Mouse (Mus musculus) lung, embryonic 15.5 days (tissue): ENCODE measurements around the gene Dock1. TPM values are rescaled to one million over a fixed set of nuclear protein-coding genes. Genes with fewer than 3 reads are reported as not detected.
A peak's percentile ranks its signal among the peaks of the same experiment; 100 is the strongest.

Experiments used
- ATAC-seq: fragments of 200-750 bp; cut with Nextera tagmentation; 2 replicates; pipeline ENCODE4 v1.8.0; 2017; ENCODE audit warnings: moderate number of reproducible peaks, borderline replicate concordance; ENCODE audit not compliant: low FRiP score, low TSS enrichment; ENCODE audit errors: extremely low read depth
- H3K27ac ChIP-seq: fragments of 300-500 bp; sonication (generic); 2 replicates; pipeline ENCODE4 v1.5.1; 2015; ENCODE audit warnings: moderate library complexity, mild to moderate bottlenecking, inconsistent platforms
- H3K27me3 ChIP-seq: fragments of 300-500 bp; sonication (generic); 2 replicates; pipeline ENCODE4 v1.6.1; 2015; ENCODE audit warnings: inconsistent platforms
- H3K36me3 ChIP-seq: fragments of 300-500 bp; sonication (generic); 2 replicates; pipeline ENCODE4 v1.6.1; 2015; ENCODE audit warnings: inconsistent platforms
- H3K4me1 ChIP-seq: fragments of 300-500 bp; sonication (generic); 2 replicates; pipeline ENCODE4 v1.6.1; 2015; ENCODE audit warnings: inconsistent platforms
- H3K4me2 ChIP-seq: fragments of 300-500 bp; sonication (generic); 2 replicates; pipeline ENCODE4 v1.6.1; 2015; ENCODE audit warnings: inconsistent platforms, mild to moderate bottlenecking, moderate library complexity
- H3K4me3 ChIP-seq: fragments of 300-500 bp; sonication (generic); 2 replicates; pipeline ENCODE4 v1.5.1; 2015; ENCODE audit warnings: mild to moderate bottlenecking, inconsistent platforms
- H3K9ac ChIP-seq: fragments of 300-500 bp; sonication (generic); 2 replicates; pipeline ENCODE4 v1.6.1; 2015; ENCODE audit warnings: inconsistent platforms
- H3K9me3 ChIP-seq: fragments of 300-500 bp; sonication (generic); 2 replicates; pipeline ENCODE4 v1.6.1; 2016; ENCODE audit warnings: inconsistent platforms
- WGBS: fragments of 180-500 bp; shearing (Covaris S2); methylation state at CpG from one replicate; pipeline ENCODE4 v1.1.7; 2015; 5-methylcytosine and 5-hydroxymethylcytosine counted together
- polyA plus RNA-seq: library from polyadenylated mRNA; unstranded; fragments of >200 nt; fragmentation: Nextera tagmentation; extraction: Ambion mirVana; gene quantifications from 2 replicates; pipeline ENCODE4 v1.2.1, GENCODE M21; 2015

The Dock1 gene
- polyA plus RNA-seq, 1 experiment from 2014 or later: 43.7 TPM

- Histone ChIP-seq H3K9ac (no peak overlapping the region), H3K9me3 (no peaks in the 10 kb centered on the region), H3K36me3 (no peaks in the 10 kb centered on the region), H3K4me3 (no peak overlapping the region), H3K4me2 (peak overlapping the region; percentile 79), H3K4me1 (peaks cover 54% of the 10 kb centered on the region), H3K27me3 (no peaks in the 10 kb centered on the region), H3K27ac (0 out of 2 replicates have a peak overlapping the region, but pooled peaks have one; percentile 17)
- WGBS: 42% methylated on average over 9 of the region's 9 CpGs
- no peak for ATAC-seq
Measured at GRCm38 (mm10) chr7:134673952-134674351, 3.5 kb downstream of the Dock1 start.

DNA sequence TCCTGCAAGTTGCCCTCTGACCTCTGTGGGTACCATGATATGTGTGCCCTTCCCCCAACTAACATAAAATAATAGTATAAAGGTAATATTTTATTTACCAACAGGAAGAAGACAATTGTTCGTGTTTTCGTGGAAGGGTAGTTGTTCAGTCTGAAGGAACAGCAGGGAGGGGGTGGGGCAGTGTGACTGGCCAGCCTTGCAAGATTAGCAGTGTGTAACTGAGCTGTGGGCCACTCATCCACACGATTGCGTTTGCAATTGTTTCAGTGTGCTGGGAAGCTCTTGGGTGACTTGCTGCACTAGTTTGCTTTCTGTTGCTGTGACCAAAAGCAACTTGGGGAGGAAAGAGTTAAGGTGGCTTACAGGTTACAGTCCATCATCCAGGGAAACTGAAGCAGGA is 7.4 kb downstream of the Dock1 start:
- ATAC-seq: no peak
- 42% methylated on average over 4 of the region's 4 CpGs for WGBS
- peaks cover 48% of the 10 kb centered on the region for H3K4me1 ChIP-seq

DNA sequence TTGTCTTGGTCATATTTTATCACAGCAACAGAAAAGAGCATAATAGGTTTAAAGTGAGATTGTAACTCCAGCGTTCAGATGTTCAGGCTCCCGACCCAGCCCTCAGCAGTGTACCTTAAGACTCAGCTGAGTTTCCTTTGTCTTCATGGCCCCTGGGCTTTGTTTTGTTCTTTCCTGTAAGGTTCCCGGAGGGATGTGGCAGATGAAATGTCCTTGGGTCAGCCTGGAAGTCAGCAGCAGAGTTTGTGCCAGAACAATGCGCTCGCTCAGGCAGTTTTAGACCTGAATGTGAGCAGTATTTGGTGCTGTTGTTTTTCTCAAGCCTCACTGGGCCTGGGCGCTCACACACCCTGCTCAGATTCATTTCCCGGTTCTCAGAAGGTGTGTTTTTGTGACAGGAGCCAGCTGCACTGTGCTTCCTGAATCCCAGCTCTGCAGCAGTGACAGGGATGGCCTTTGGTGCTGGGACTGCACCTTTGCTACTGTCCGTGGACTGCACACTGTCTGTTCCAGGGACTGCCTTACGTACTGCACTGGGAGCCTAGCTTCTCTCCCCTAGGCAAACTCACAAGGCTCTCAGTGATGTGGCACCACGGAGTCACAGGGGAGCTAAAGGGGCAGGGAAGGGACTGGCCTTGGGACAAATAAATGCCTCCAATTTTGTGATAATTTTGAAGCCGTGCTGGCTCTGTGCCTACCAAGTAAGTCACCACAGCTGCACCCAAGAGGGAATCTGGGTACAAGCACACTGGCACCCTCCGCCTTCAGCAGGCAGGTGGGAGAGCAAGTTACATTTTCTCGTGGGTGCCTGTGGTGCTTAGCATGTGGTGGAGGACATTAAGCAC is 9.1 kb downstream of the Dock1 start:
- H3K4me1 ChIP-seq: peaks cover 33% of the 10 kb centered on the region
- H3K27me3 ChIP-seq: no peaks in the 10 kb centered on the region
- H3K4me2 ChIP-seq: no peak overlapping the region
- H3K9ac ChIP-seq: no peak overlapping the region
- no peak overlapping the region for H3K4me3 ChIP-seq
- 55% methylated on average over 13 of the region's 13 CpGs for WGBS
- peak overlapping the region; percentile 49 for H3K27ac ChIP-seq
- H3K9me3 ChIP-seq: no peaks in the 10 kb centered on the region
- ATAC-seq: no peak
- no peaks in the 10 kb centered on the region for H3K36me3 ChIP-seq

More for the DNA sequence above, 7.4 kb downstream of the Dock1 start:
- Histone ChIP-seq H3K27me3 (no peaks in the 10 kb centered on the region), H3K27ac (no peak overlapping the region), H3K9ac (no peak overlapping the region), H3K4me3 (no peak overlapping the region), H3K9me3 (no peaks in the 10 kb centered on the region), H3K36me3 (no peaks in the 10 kb centered on the region), H3K4me2 (no peak overlapping the region)

DNA sequence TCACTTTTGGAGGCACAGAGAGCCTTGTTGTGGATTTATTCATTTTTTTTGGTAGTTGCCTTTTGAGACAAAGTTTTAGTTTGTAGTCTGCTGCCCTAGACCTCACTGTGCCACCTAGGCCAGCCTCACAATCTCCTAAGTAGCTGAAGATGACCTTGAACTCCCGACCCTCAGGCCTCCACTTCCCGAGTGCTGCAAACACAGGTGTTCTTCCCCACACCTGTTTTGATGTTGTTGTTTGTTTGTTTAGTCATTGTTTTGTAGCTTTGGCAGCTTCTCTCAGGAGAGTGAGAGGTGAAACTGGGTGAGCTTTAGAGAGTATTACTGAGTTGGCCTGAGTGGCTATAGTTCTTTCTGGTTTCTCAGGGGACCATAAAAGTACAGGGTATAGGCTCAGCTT is 9.7 kb downstream of the Dock1 start:
- Histone ChIP-seq H3K36me3 (no peaks in the 10 kb centered on the region), H3K9ac (no peak overlapping the region), H3K27me3 (no peaks in the 10 kb centered on the region), H3K27ac (peak overlapping the region; percentile 49; the same call in 1 of the 2 replicates), H3K4me2 (no peak overlapping the region), H3K9me3 (no peaks in the 10 kb centered on the region), H3K4me3 (no peak overlapping the region), H3K4me1 (peaks cover 33% of the 10 kb centered on the region)
- 61% methylated on average over 2 of the region's 2 CpGs for WGBS
- no peak for ATAC-seq

GRCm38 (mm10) chr7:134681729-134682527 is 11.5 kb downstream of the Dock1 start:
- Histone ChIP-seq H3K4me3 (no peak overlapping the region), H3K27me3 (no peaks in the 10 kb centered on the region), H3K4me1 (peaks cover 33% of the 10 kb centered on the region), H3K36me3 (no peaks in the 10 kb centered on the region), H3K27ac (no peak overlapping the region), H3K4me2 (no peak overlapping the region), H3K9ac (no peak overlapping the region), H3K9me3 (no peaks in the 10 kb centered on the region)
- WGBS: 80% methylated on average over 12 of the region's 12 CpGs
- ATAC-seq: no peak

GRCm38 (mm10) chr7:134688332-134688731 is 17.9 kb downstream of the Dock1 start:
- WGBS: 85% methylated on average over 6 of the region's 6 CpGs
- ATAC-seq: no peak
- no peaks in the 10 kb centered on the region for H3K27me3 ChIP-seq
- H3K9ac ChIP-seq: no peak overlapping the region
- no peaks in the 10 kb centered on the region for H3K36me3 ChIP-seq
- H3K4me1 ChIP-seq: 0 out of 2 replicates have a peak, but pooled peaks cover 2% of the 10 kb centered on the region
- H3K9me3 ChIP-seq: no peaks in the 10 kb centered on the region
- no peak overlapping the region for H3K4me3 ChIP-seq
- H3K4me2 ChIP-seq: no peak overlapping the region
- H3K27ac ChIP-seq: no peak overlapping the region

DNA sequence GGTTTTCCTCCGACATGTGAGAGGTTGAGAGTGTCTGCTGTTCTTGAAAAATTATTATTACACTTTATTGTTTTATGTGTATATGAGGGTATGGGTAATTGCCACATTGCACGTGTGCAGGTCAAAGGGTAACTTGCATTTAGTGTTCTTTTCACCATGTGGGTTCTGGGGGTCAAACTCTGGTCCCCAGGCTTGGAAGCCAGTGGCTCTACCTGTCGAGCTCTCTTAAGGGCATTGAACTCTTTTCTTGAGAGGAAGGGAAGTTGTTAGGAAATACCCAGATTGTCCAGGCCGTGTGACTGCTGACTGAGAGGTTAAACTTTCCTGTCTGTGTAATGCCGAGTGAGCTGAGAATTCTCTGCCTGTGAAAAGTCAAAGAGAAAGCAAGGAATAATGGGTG is 19.7 kb downstream of the Dock1 start:
- ATAC-seq: no peak

DNA sequence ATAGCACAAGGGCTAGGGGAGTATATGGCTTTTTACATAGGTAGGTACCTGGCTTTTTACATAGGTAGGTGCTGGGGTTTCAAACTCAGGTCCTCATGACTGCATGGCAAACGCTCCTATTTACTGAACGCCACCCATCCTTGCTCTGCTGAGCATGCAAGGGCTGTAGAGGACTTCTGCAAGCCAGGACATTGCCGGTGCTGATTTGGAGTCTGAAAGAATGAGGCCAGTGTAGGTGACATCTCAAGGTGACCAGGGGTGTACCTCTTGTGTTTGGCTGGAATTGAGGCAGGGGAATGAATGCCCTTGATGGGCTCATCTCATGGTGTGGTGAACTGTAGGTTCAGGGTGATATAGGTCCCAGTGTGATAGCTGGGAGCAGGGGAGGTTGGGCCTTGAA is 20.4 kb downstream of the Dock1 start:
- no peaks in the 10 kb centered on the region for H3K9me3 ChIP-seq
- no peaks in the 10 kb centered on the region for H3K27me3 ChIP-seq
- peaks cover 18% of the 10 kb centered on the region for H3K4me1 ChIP-seq
- ATAC-seq: no peak
- no peak overlapping the region for H3K4me3 ChIP-seq
- H3K36me3 ChIP-seq: no peaks in the 10 kb centered on the region
- no peak overlapping the region for H3K4me2 ChIP-seq
- no peak overlapping the region for H3K9ac ChIP-seq
- 94% methylated on average over 3 of the region's 3 CpGs for WGBS
- no peak overlapping the region for H3K27ac ChIP-seq

More for the DNA sequence above, 19.7 kb downstream of the Dock1 start:
- no peak overlapping the region for H3K27ac ChIP-seq
- H3K9me3 ChIP-seq: no peaks in the 10 kb centered on the region
- no peak overlapping the region for H3K9ac ChIP-seq
- H3K36me3 ChIP-seq: no peaks in the 10 kb centered on the region
- no peak overlapping the region for H3K4me2 ChIP-seq
- peaks cover 15% of the 10 kb centered on the region for H3K4me1 ChIP-seq
- no peak overlapping the region for H3K4me3 ChIP-seq
- no peaks in the 10 kb centered on the region for H3K27me3 ChIP-seq
- 54% methylated on average over 5 of the region's 5 CpGs for WGBS

- Histone ChIP-seq H3K4me3 (no peak overlapping the region), H3K9me3 (no peaks in the 10 kb centered on the region), H3K27me3 (no peaks in the 10 kb centered on the region), H3K9ac (no peak overlapping the region), H3K27ac (no peak overlapping the region), H3K36me3 (no peaks in the 10 kb centered on the region), H3K4me2 (no peak overlapping the region), H3K4me1 (peaks cover 34% of the 10 kb centered on the region)
- ATAC-seq: no peak
- WGBS: 92% methylated on average over 1 of the region's 1 CpGs
Measured at GRCm38 (mm10) chr7:134693325-134693724, 22.9 kb downstream of the Dock1 start.

- ATAC-seq: no peak
- Histone ChIP-seq H3K9ac (no peak overlapping the region), H3K36me3 (no peaks in the 10 kb centered on the region), H3K27ac (no peak overlapping the region), H3K4me1 (peaks cover 38% of the 10 kb centered on the region), H3K9me3 (no peaks in the 10 kb centered on the region), H3K4me2 (no peak overlapping the region), H3K27me3 (no peaks in the 10 kb centered on the region), H3K4me3 (no peak overlapping the region)
- 73% methylated on average over 4 of the region's 4 CpGs for WGBS
Measured at GRCm38 (mm10) chr7:134695431-134695830, 25.0 kb downstream of the Dock1 start.

GRCm38 (mm10) chr7:134696126-134696979 is 25.9 kb downstream of the Dock1 start:
- H3K9ac ChIP-seq: no peak overlapping the region
- H3K4me1 ChIP-seq: peaks cover 38% of the 10 kb centered on the region
- WGBS: 74% methylated on average over 10 of the region's 10 CpGs
- no peak for ATAC-seq
- no peak overlapping the region for H3K4me2 ChIP-seq
- H3K27ac ChIP-seq: no peak overlapping the region
- no peaks in the 10 kb centered on the region for H3K9me3 ChIP-seq
- H3K4me3 ChIP-seq: no peak overlapping the region
- H3K27me3 ChIP-seq: no peaks in the 10 kb centered on the region
- no peaks in the 10 kb centered on the region for H3K36me3 ChIP-seq
